Mouse (Mus musculus) heart, postnatal 0 days (tissue): ENCODE measurements at regions not wholly inside any gene's neighbourhood (a gene's known extent, or its start where the extent isn't known, plus 50 kb on each side); places are given as distances from the start of the nearest gene placed in this dataset.

ENCODE experiments used
- ATAC-seq: fragments of 200-750 bp; cut with Nextera tagmentation; 2 replicates; pipeline ENCODE4 v1.8.0; 2017; ENCODE audit warnings: low read depth, moderate number of reproducible peaks, moderate library complexity; ENCODE audit not compliant: insufficient read depth
- DNase-seq: peaks from one replicate; pipeline ENCODE4 v3.0.0-alpha.2; 2016; ENCODE audit warnings: low spot score
- H3K27ac ChIP-seq: fragments of 300-500 bp; sonication (generic); 2 replicates; pipeline ENCODE4 v1.5.1; 2014; ENCODE audit warnings: low read depth, mild to moderate bottlenecking
- H3K27me3 ChIP-seq: fragments of 300-500 bp; sonication (generic); 2 replicates; pipeline ENCODE4 v1.6.1; 2014; ENCODE audit warnings: low read length, mixed read lengths; ENCODE audit not compliant: control insufficient read depth, insufficient read depth
- H3K36me3 ChIP-seq: fragments of 300-500 bp; sonication (generic); replicated peaks from 2 replicates; pipeline ENCODE4 v1.6.1; 2014; ENCODE audit warnings: low read length, mixed read lengths; ENCODE audit not compliant: control insufficient read depth, insufficient read depth
- H3K4me1 ChIP-seq: fragments of 300-500 bp; sonication (generic); 2 replicates; pipeline ENCODE4 v1.6.1; 2014; ENCODE audit warnings: antibody characterized with exemption; ENCODE audit not compliant: control insufficient read depth, insufficient read depth
- H3K4me2 ChIP-seq: fragments of 300-500 bp; sonication (generic); 2 replicates; pipeline ENCODE4 v1.6.1; 2014; ENCODE audit warnings: low read depth, mild to moderate bottlenecking, low read length, moderate library complexity
- H3K4me3 ChIP-seq: fragments of 300-500 bp; sonication (generic); 2 replicates; pipeline ENCODE4 v1.5.1; 2014; ENCODE audit warnings: low read depth, low read length
- H3K9ac ChIP-seq: fragments of 300-500 bp; sonication (generic); replicated peaks from 2 replicates; pipeline ENCODE4 v1.6.1; 2014; ENCODE audit warnings: low read depth, low read length, mixed read lengths
- H3K9me3 ChIP-seq: fragments of 300-500 bp; sonication (generic); replicated peaks from 2 replicates; pipeline ENCODE4 v1.6.1; 2016; ENCODE audit warnings: low read length; ENCODE audit not compliant: control insufficient read depth
- CTCF ChIP-seq: IDR thresholded peaks from 2 replicates; pipeline ENCODE4 v1.5.1; 2016; ENCODE audit warnings: antibody characterized with exemption, control low read depth, low read depth
- EP300 ChIP-seq: IDR thresholded peaks from 2 replicates; pipeline ENCODE4 v1.6.1; 2016; ENCODE audit warnings: antibody characterized with exemption, low read depth
- WGBS: fragments of 180-500 bp; shearing (Covaris S2); extraction: QIAGEN DNeasy Blood & Tissue Kit; methylation state at CpG from one replicate; pipeline ENCODE4 v1.1.7; 2014; 5-methylcytosine and 5-hydroxymethylcytosine counted together

- 52% methylated on average over 6 of the region's 6 CpGs for WGBS
- no peak overlapping the region for H3K4me3 ChIP-seq
- ATAC-seq, result no peak
These were observed 327.2 kb upstream of the Sox11 start for GRCm38 (mm10) chr12:27669542-27669941.

GRCm38 (mm10) chr12:27666456-27666855, 324.1 kb upstream of the Sox11 start:
- Histone ChIP-seq H3K27me3 (no peaks in the 10 kb centered on the region), H3K4me2 (no peak overlapping the region), H3K4me1 (no peaks in the 10 kb centered on the region), H3K36me3 (no peaks in the 10 kb centered on the region), H3K9me3 (no peaks in the 10 kb centered on the region), H3K9ac (no peak overlapping the region), H3K27ac (no peak overlapping the region), H3K4me3 (no peak overlapping the region)
- WGBS, result 70% methylated on average over 2 of the region's 2 CpGs
- ATAC-seq (no peak), DNase-seq (no peak)
- no peak for TF ChIP-seq CTCF
- no peak for TF ChIP-seq EP300

More at GRCm38 (mm10) chr12:27669542-27669941, 327.2 kb upstream of the Sox11 start:
- no peaks in the 10 kb centered on the region for H3K9me3 ChIP-seq
- H3K27ac ChIP-seq, result no peak overlapping the region
- no peaks in the 10 kb centered on the region for H3K27me3 ChIP-seq
- no peaks in the 10 kb centered on the region for H3K36me3 ChIP-seq
- TF ChIP-seq CTCF (no peak), EP300 (no peak)
- no peak for DNase-seq
- H3K9ac ChIP-seq, result no peak overlapping the region
- H3K4me1 ChIP-seq, result no peaks in the 10 kb centered on the region
- no peak overlapping the region for H3K4me2 ChIP-seq

- Histone ChIP-seq H3K4me2 (no peak overlapping the region), H3K4me1 (no peaks in the 10 kb centered on the region), H3K27ac (no peak overlapping the region), H3K9ac (no peak overlapping the region), H3K36me3 (no peaks in the 10 kb centered on the region), H3K9me3 (no peaks in the 10 kb centered on the region), H3K27me3 (no peaks in the 10 kb centered on the region), H3K4me3 (no peak overlapping the region)
- TF ChIP-seq CTCF, result no peak
- TF ChIP-seq EP300, result no peak
- ATAC-seq (no peak), DNase-seq (no peak)
- 93% methylated on average over 4 of the region's 4 CpGs for WGBS
These were observed 320.8 kb upstream of the Sox11 start for GRCm38 (mm10) chr12:27663126-27663525.

GRCm38 (mm10) chr12:27662723-27663122, 320.3 kb upstream of the Sox11 start:
- H3K27me3 ChIP-seq, result no peaks in the 10 kb centered on the region
- no peak overlapping the region for H3K27ac ChIP-seq
- TF ChIP-seq CTCF (no peak), EP300 (no peak)
- no peaks in the 10 kb centered on the region for H3K36me3 ChIP-seq
- no peak overlapping the region for H3K4me3 ChIP-seq
- 67% methylated on average over 5 of the region's 5 CpGs for WGBS
- no peak overlapping the region for H3K9ac ChIP-seq
- no peak for ATAC-seq
- no peaks in the 10 kb centered on the region for H3K4me1 ChIP-seq
- no peaks in the 10 kb centered on the region for H3K9me3 ChIP-seq
- DNase-seq, result no peak
- H3K4me2 ChIP-seq, result no peak overlapping the region

GRCm38 (mm10) chr12:27657536-27657935, 315.2 kb upstream of the Sox11 start:
- no peak overlapping the region for H3K4me3 ChIP-seq
- no peaks in the 10 kb centered on the region for H3K4me1 ChIP-seq
- H3K27me3 ChIP-seq, result no peaks in the 10 kb centered on the region
- ATAC-seq (no peak), DNase-seq (no peak)
- no peak for TF ChIP-seq CTCF
- TF ChIP-seq EP300, result no peak
- 48% methylated on average over 4 of the region's 4 CpGs for WGBS
- H3K9ac ChIP-seq, result no peak overlapping the region
- no peaks in the 10 kb centered on the region for H3K36me3 ChIP-seq
- H3K27ac ChIP-seq, result no peak overlapping the region
- H3K4me2 ChIP-seq, result no peak overlapping the region
- H3K9me3 ChIP-seq, result no peaks in the 10 kb centered on the region

GRCm38 (mm10) chr12:27653541-27653940, 311.2 kb upstream of the Sox11 start:
- Histone ChIP-seq H3K9ac (no peak overlapping the region), H3K27me3 (no peaks in the 10 kb centered on the region)
- ATAC-seq, result no peak

More at GRCm38 (mm10) chr12:27653541-27653940, 311.2 kb upstream of the Sox11 start:
- 60% methylated on average over 4 of the region's 4 CpGs for WGBS
- DNase-seq, result no peak
- Histone ChIP-seq H3K9me3 (no peaks in the 10 kb centered on the region), H3K4me1 (no peaks in the 10 kb centered on the region), H3K4me3 (no peak overlapping the region), H3K4me2 (no peak overlapping the region), H3K27ac (no peak overlapping the region), H3K36me3 (no peaks in the 10 kb centered on the region)
- TF ChIP-seq EP300 (no peak), CTCF (no peak)
